Mouse (Mus musculus) neural tube, embryonic 12.5 days (tissue): Measurements from ENCODE around the gene Baz2b. TPM values are rescaled to one million over a fixed set of nuclear protein-coding genes. Genes with fewer than 3 reads are reported as not detected.
A peak's percentile ranks its signal among the peaks of the same experiment; 100 is the strongest.
"Not testable (repeated sequence)": the region's sequence is repeated elsewhere in the genome, so short reads cannot be mapped to it uniquely, and the experiment has no call there.

Experiments
- ATAC-seq: fragments of 200-750 bp; cut with Nextera tagmentation; 2 replicates; pipeline ENCODE4 v1.8.0; 2017; ENCODE audit warnings: low read depth, mild to moderate bottlenecking, moderate TSS enrichment, moderate library complexity; ENCODE audit not compliant: low FRiP score
- H3K27ac ChIP-seq: fragments of 300-500 bp; sonication (generic); 2 replicates; pipeline ENCODE4 v1.5.1; 2016
- H3K27me3 ChIP-seq: fragments of 300-500 bp; sonication (generic); replicated peaks from 2 replicates; pipeline ENCODE4 v1.6.1; 2016; ENCODE audit warnings: mild to moderate bottlenecking
- H3K36me3 ChIP-seq: fragments of 300-500 bp; sonication (generic); 2 replicates; pipeline ENCODE4 v1.6.1; 2016; ENCODE audit warnings: mild to moderate bottlenecking
- H3K4me1 ChIP-seq: fragments of 300-500 bp; sonication (generic); 2 replicates; pipeline ENCODE4 v1.6.1; 2016
- H3K4me2 ChIP-seq: fragments of 300-500 bp; sonication (generic); replicated peaks from 2 replicates; pipeline ENCODE4 v1.6.1; 2016; ENCODE audit warnings: mild to moderate bottlenecking
- H3K4me3 ChIP-seq: fragments of 300-500 bp; sonication (generic); 2 replicates; pipeline ENCODE4 v1.5.1; 2016
- H3K9ac ChIP-seq: fragments of 300-500 bp; sonication (generic); 2 replicates; pipeline ENCODE4 v1.6.1; 2016; ENCODE audit warnings: mild to moderate bottlenecking
- H3K9me3 ChIP-seq: fragments of 300-500 bp; sonication (generic); 2 replicates; pipeline ENCODE4 v1.6.1; 2016; ENCODE audit warnings: mild to moderate bottlenecking
- WGBS: fragments of 180-500 bp; shearing (Covaris S2); methylation state at CpG from one replicate; pipeline ENCODE4 v1.1.7; 2016; 5-methylcytosine and 5-hydroxymethylcytosine counted together
- polyA plus RNA-seq: library from polyadenylated mRNA; unstranded; fragments of >200 nt; fragmentation: Nextera tagmentation; extraction: Ambion mirVana; gene quantifications from 2 replicates; pipeline ENCODE4 v1.2.1, GENCODE M21; 2016

Gene Baz2b
- polyA plus RNA-seq, 1 experiment from 2014 or later, result 78.3 TPM

- peaks cover 3% of the 10 kb centered on the region; the same call in 1 of the 2 replicates for H3K4me1 ChIP-seq
- 38% methylated on average over 5 of the region's 5 CpGs for WGBS
- no peaks in the 10 kb centered on the region for H3K36me3 ChIP-seq
- H3K4me2 ChIP-seq, result no peak overlapping the region
- no peak overlapping the region for H3K9ac ChIP-seq
- H3K9me3 ChIP-seq, result no peaks in the 10 kb centered on the region
- no peaks in the 10 kb centered on the region for H3K27me3 ChIP-seq
- no peak overlapping the region for H3K27ac ChIP-seq
- no peak overlapping the region for H3K4me3 ChIP-seq
- ATAC-seq, result no peak
Observed at GRCm38 (mm10) chr2:60148651-60149050, 61.0 kb downstream of the Baz2b start.

DNA sequence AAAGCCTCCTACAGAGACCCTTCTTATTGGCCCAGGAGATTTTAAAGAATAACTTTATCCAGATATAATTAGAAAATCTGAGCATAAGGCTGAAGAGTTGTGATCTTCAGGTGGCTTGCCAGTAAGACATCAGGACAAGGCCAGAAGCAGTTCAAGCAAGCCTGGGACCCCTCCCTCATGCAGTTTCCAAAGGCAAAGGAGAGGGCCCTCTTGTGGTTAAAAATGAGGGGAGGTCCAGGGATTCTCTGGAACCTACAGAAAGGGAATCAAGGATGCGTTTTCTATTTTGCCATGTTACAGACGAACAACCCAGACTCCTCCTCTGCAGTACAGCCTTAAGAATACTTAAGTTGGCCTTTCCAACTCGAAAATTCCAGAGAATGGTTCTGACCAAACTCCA lies 62.2 kb downstream of the Baz2b start:
- H3K4me2 ChIP-seq, result no peak overlapping the region
- no peak for ATAC-seq

GRCm38 (mm10) chr2:60145742-60146141 lies 63.9 kb downstream of the Baz2b start:
- Histone ChIP-seq H3K36me3 (no peaks in the 10 kb centered on the region), H3K9ac (no peak overlapping the region), H3K4me2 (no peak overlapping the region), H3K27me3 (no peaks in the 10 kb centered on the region), H3K9me3 (no peaks in the 10 kb centered on the region), H3K4me3 (no peak overlapping the region), H3K27ac (no peak overlapping the region), H3K4me1 (peaks cover 3% of the 10 kb centered on the region; the same call in 1 of the 2 replicates)
- WGBS, result 43% methylated on average over 6 of the region's 6 CpGs
- no peak for ATAC-seq

More for the DNA sequence above, 62.2 kb downstream of the Baz2b start:
- Histone ChIP-seq H3K36me3 (no peaks in the 10 kb centered on the region), H3K9me3 (no peaks in the 10 kb centered on the region), H3K4me1 (peaks cover 3% of the 10 kb centered on the region; the same call in 1 of the 2 replicates), H3K27ac (no peak overlapping the region), H3K4me3 (no peak overlapping the region), H3K27me3 (no peaks in the 10 kb centered on the region), H3K9ac (no peak overlapping the region)
- WGBS, result 47% methylated on average over 3 of the region's 3 CpGs

- Histone ChIP-seq H3K4me1 (peaks cover 3% of the 10 kb centered on the region; the same call in 1 of the 2 replicates), H3K27me3 (no peaks in the 10 kb centered on the region), H3K9ac (no peak overlapping the region), H3K4me2 (no peak overlapping the region), H3K27ac (no peak overlapping the region), H3K4me3 (no peak overlapping the region), H3K9me3 (no peaks in the 10 kb centered on the region), H3K36me3 (no peaks in the 10 kb centered on the region)
- 68% methylated on average over 5 of the region's 5 CpGs for WGBS
- no peak for ATAC-seq
Observed at GRCm38 (mm10) chr2:60143383-60143782, 66.3 kb downstream of the Baz2b start.

DNA sequence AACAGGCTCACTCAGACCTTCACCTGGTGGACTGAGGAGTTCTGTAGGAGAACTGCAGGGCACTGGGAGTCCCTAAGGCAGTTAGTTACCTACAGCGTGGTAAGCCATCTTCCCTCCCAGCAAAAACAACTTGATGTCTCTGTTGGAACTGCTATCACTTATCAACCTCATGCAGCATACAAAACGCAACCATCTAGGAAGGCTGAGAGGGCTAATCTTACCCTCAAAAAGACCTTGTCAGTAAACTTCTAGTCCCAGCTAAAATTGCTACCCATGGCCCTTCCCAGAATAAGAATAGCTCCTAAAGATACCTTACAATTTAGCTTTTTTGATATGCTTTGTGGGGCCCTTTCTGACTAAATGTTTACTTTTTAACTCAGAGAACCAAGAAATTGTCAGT lies 67.4 kb downstream of the Baz2b start:
- no peaks in the 10 kb centered on the region for H3K27me3 ChIP-seq
- WGBS, result 86% methylated on average over 2 of the region's 2 CpGs
- H3K9ac ChIP-seq, result no peak overlapping the region
- H3K27ac ChIP-seq, result no peak overlapping the region
- H3K4me1 ChIP-seq, result peaks cover 3% of the 10 kb centered on the region; the same call in 1 of the 2 replicates
- no peaks in the 10 kb centered on the region for H3K36me3 ChIP-seq
- no peak overlapping the region for H3K4me2 ChIP-seq
- no peak overlapping the region for H3K4me3 ChIP-seq
- no peak for ATAC-seq
- H3K9me3 ChIP-seq, result no peaks in the 10 kb centered on the region

- no peak overlapping the region for H3K27ac ChIP-seq
- 71% methylated on average over 7 of the region's 7 CpGs for WGBS
- H3K9ac ChIP-seq, result no peak overlapping the region
- H3K4me3 ChIP-seq, result no peak overlapping the region
- ATAC-seq, result no peak
- H3K36me3 ChIP-seq, result no peaks in the 10 kb centered on the region
- no peaks in the 10 kb centered on the region for H3K27me3 ChIP-seq
- no peak overlapping the region for H3K4me2 ChIP-seq
- H3K4me1 ChIP-seq, result no peaks in the 10 kb centered on the region
- no peaks in the 10 kb centered on the region for H3K9me3 ChIP-seq
Observed at GRCm38 (mm10) chr2:60138751-60139162, 70.9 kb downstream of the Baz2b start.

DNA sequence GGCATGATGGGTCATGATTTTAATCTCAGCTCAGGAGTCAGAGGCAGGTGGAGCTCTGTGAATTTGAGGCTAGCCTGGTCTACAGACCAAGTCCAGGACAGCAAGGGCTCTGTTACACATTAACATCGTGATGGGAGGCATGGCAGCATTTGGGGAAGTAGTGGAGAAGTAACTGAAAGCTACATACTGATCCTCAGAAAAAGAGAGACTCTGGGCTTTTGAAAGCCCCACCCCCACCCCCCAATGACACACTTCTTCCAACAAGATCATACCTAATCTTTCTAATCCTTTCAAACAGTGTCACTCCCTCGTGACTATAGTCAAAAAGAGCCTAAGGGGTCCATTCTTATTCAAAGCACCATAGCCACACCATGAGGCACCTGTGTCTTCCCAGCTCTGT lies 73.8 kb downstream of the Baz2b start:
- Histone ChIP-seq H3K4me3 (no peak overlapping the region), H3K9me3 (no peaks in the 10 kb centered on the region), H3K36me3 (no peaks in the 10 kb centered on the region), H3K4me2 (no peak overlapping the region), H3K4me1 (no peaks in the 10 kb centered on the region), H3K27me3 (no peaks in the 10 kb centered on the region), H3K27ac (no peak overlapping the region), H3K9ac (no peak overlapping the region)
- no peak for ATAC-seq
- WGBS, result 70% methylated on average over 2 of the region's 2 CpGs

DNA sequence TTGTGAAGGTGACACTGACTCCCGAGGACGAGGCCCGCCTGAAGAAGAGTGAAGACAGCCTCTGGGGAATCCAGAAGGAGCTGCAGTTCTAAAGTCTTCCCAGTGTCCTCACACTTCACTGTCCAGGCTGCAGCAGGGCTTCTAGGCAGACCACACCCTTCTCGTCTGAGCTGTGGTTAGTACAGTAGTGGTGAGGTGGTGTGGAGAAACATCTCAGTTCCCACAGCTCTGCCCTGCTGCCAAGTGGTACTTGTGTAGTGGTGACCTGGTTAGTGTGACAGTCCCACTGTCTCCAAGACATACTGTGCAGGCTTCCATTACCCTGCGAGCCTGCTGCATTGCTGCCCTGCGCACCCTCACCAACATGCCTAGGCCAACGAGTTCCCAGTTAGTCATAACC lies 74.7 kb downstream of the Baz2b start:
- not testable (repeated sequence) for H3K27ac ChIP-seq, H3K9me3 ChIP-seq, H3K4me2 ChIP-seq, ATAC-seq, H3K4me3 ChIP-seq, H3K9ac ChIP-seq, H3K4me1 ChIP-seq, H3K36me3 ChIP-seq, H3K27me3 ChIP-seq
- WGBS, result 91% methylated on average over 7 of the region's 7 CpGs

DNA sequence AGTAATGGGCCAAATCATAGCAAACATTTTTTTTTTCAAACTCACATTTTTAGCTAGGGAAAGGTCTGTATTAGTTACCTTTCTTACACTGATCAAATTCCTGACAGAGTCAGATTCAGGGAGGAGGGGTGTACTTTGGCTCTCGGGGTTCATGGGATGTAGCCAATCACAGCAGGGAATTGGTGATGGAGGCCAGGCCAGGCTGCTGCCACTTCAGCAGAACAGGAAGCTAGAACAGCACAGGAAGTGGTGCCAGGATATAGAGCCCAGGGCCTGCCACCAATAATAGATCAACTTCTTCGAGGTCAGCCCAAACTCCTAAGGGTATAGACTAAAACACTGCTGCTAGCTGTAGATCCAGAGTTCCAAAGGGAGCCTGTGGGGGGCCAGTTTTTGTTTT lies 76.6 kb downstream of the Baz2b start:
- H3K9ac ChIP-seq, result no peak overlapping the region
- no peak for ATAC-seq
- WGBS, result 81% methylated on average over 2 of the region's 2 CpGs

GRCm38 (mm10) chr2:60132269-60133042 lies 77.2 kb downstream of the Baz2b start:
- H3K4me2 ChIP-seq, result no peak overlapping the region
- ATAC-seq, result no peak

More for the DNA sequence above, 76.6 kb downstream of the Baz2b start:
- H3K4me2 ChIP-seq, result no peak overlapping the region
- no peaks in the 10 kb centered on the region for H3K4me1 ChIP-seq
- H3K36me3 ChIP-seq, result no peaks in the 10 kb centered on the region
- no peak overlapping the region for H3K4me3 ChIP-seq
- no peaks in the 10 kb centered on the region for H3K9me3 ChIP-seq
- H3K27ac ChIP-seq, result no peak overlapping the region
- no peaks in the 10 kb centered on the region for H3K27me3 ChIP-seq

DNA sequence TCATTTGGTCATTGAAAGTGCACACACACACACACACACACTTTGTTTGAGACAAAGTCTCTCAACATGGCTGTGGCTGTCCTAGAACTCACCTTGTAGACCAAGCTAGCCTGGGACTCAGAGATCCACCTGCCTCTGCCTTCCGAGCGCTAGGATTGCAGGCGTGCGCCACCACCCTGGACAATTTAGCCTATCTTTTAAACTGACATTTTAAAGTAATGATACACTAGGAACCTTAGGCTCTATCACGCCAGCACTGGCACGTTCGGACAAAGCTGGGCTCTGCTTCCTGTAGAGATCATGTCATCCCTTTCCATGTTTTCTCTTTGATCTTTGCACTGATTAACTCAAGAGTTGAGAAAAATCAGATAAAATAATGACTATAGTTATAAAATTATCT lies 81.0 kb downstream of the Baz2b start:
- no peak overlapping the region for H3K4me2 ChIP-seq
- H3K36me3 ChIP-seq, result no peaks in the 10 kb centered on the region
- H3K27me3 ChIP-seq, result no peaks in the 10 kb centered on the region
- H3K4me1 ChIP-seq, result no peaks in the 10 kb centered on the region
- ATAC-seq, result no peak
- H3K9me3 ChIP-seq, result no peaks in the 10 kb centered on the region
- no peak overlapping the region for H3K4me3 ChIP-seq
- H3K9ac ChIP-seq, result no peak overlapping the region
- no peak overlapping the region for H3K27ac ChIP-seq
- 95% methylated on average over 7 of the region's 7 CpGs for WGBS

More at GRCm38 (mm10) chr2:60132269-60133042, 77.2 kb downstream of the Baz2b start:
- H3K27ac ChIP-seq, result no peak overlapping the region
- no peaks in the 10 kb centered on the region for H3K27me3 ChIP-seq
- no peaks in the 10 kb centered on the region for H3K4me1 ChIP-seq
- H3K36me3 ChIP-seq, result no peaks in the 10 kb centered on the region
- 73% methylated on average over 10 of the region's 10 CpGs for WGBS
- no peaks in the 10 kb centered on the region for H3K9me3 ChIP-seq
- H3K4me3 ChIP-seq, result no peak overlapping the region
- no peak overlapping the region for H3K9ac ChIP-seq

GRCm38 (mm10) chr2:60126831-60127230 lies 82.8 kb downstream of the Baz2b start:
- no peaks in the 10 kb centered on the region for H3K36me3 ChIP-seq
- WGBS, result 10% methylated on average over 7 of the region's 7 CpGs
- no peaks in the 10 kb centered on the region for H3K27me3 ChIP-seq
- no peak overlapping the region for H3K9ac ChIP-seq
- H3K4me2 ChIP-seq, result peak overlapping the region; percentile 62
- H3K27ac ChIP-seq, result no peak overlapping the region
- H3K4me1 ChIP-seq, result peaks cover 8% of the 10 kb centered on the region; the same call in 1 of the 2 replicates
- H3K9me3 ChIP-seq, result no peaks in the 10 kb centered on the region
- ATAC-seq, result peak; percentile 37; the same call in 1 of the 2 replicates
- H3K4me3 ChIP-seq, result no peak overlapping the region

DNA sequence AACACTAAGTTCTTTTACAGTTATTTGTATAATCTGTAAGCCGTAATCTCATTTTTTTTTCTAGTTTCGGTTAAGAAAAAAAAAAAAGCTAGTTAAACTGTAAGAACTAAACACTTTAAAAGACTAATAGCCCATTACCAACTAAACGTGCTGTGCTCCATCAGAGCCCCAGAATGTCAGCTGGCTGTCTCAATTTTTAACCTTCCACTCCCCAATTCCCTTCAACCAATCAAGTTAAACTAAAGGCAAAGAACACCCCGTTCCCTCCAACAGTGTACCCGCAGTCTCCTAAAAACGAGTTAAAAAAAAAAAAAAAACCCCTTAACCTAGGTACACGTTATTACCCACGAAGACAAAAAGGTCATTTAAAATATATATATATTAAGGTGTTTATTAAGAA lies 83.3 kb downstream of the Baz2b start:
- no peaks in the 10 kb centered on the region for H3K27me3 ChIP-seq
- ATAC-seq, result no peak
- no peak overlapping the region for H3K9ac ChIP-seq
- 0 out of 2 replicates have a peak overlapping the region, but pooled peaks have one; percentile 94 for H3K4me3 ChIP-seq
- H3K4me2 ChIP-seq, result peak overlapping the region; percentile 62
- H3K36me3 ChIP-seq, result no peaks in the 10 kb centered on the region
- H3K9me3 ChIP-seq, result no peaks in the 10 kb centered on the region
- whole genome bisulfite sequencing, result 6% methylated on average over 8 of the region's 8 CpGs
- H3K27ac ChIP-seq, result no peak overlapping the region
- peaks cover 11% of the 10 kb centered on the region for H3K4me1 ChIP-seq
